Mouse (Mus musculus) CH12.LX (cell line): ENCODE data around the gene Il6ra. TPM values are rescaled to one million over a fixed set of nuclear protein-coding genes. Genes with fewer than 3 reads are reported as not detected.

Experiments used
- DNase-seq: peaks from one replicate; pipeline ENCODE4 v3.0.0-alpha.2; 2013; ENCODE audit errors: extremely low read depth
- H3K27ac ChIP-seq: 2 replicates; pipeline ENCODE4 v1.5.1; 2012; ENCODE audit warnings: low read depth, mild to moderate bottlenecking, control low read depth, moderate library complexity; ENCODE audit not compliant: insufficient read depth
- H3K27me3 ChIP-seq: replicated peaks from 2 replicates; pipeline ENCODE3; 2012; ENCODE audit warnings: inconsistent platforms
- H3K36me3 ChIP-seq, 2 experiments: replicated peaks in 1 of 2; 2 replicates each; pipeline versions ENCODE3 to v1.6.1; 2012; ENCODE audit warnings: inconsistent platforms in 1 of 2, low read length in 1 of 2, mild to moderate bottlenecking in 1 of 2, mixed read lengths in 1 of 2, moderate library complexity in 1 of 2; ENCODE audit not compliant: control insufficient read depth in 1 of 2, insufficient read depth in 1 of 2
- H3K4me1 ChIP-seq, 2 experiments: 2 replicates each; pipeline ENCODE4 v1.6.1; 2012; ENCODE audit warnings: inconsistent platforms in 1 of 2, moderate library complexity in 1 of 2; ENCODE audit not compliant: insufficient read depth in 2 of 2, control insufficient read depth in 1 of 2
- H3K4me2 ChIP-seq: 2 replicates; pipeline ENCODE4 v1.6.1; 2012; ENCODE audit warnings: low read depth, mild to moderate bottlenecking, control low read depth; ENCODE audit not compliant: poor library complexity, insufficient read depth, severe bottlenecking
- H3K4me3 ChIP-seq, 3 experiments: fragments of 150-350 bp in 1 of 3; sonication (generic) in 1 of 3; replicated peaks in 1 of 3; 2 replicates each; pipeline versions ENCODE3 to v1.5.1; 2011 to 2012; ENCODE audit warnings: low read depth in 2 of 3, low read length in 2 of 3, mild to moderate bottlenecking in 2 of 3, moderate library complexity in 2 of 3, control low read depth in 1 of 3, improper control_type of control experiment in 1 of 3, inconsistent platforms in 1 of 3, mixed read lengths in 1 of 3; ENCODE audit not compliant: poor library complexity in 1 of 3
- H3K79me2 ChIP-seq: replicated peaks from 2 replicates; pipeline ENCODE4 v1.6.1; 2012; ENCODE audit warnings: mild to moderate bottlenecking, moderate library complexity; ENCODE audit not compliant: control insufficient read depth, poor library complexity, insufficient read depth, severe bottlenecking; ENCODE audit errors: extremely low read depth
- H3K9ac ChIP-seq: 2 replicates; pipeline ENCODE4 v1.6.1; 2012; ENCODE audit warnings: low read depth, mild to moderate bottlenecking, control low read depth, moderate library complexity; ENCODE audit not compliant: insufficient read depth
- H3K9me3 ChIP-seq: replicated peaks from 2 replicates; pipeline ENCODE3; 2012; ENCODE audit warnings: low read length, inconsistent platforms, mixed read lengths
- CHD1 ChIP-seq: IDR thresholded peaks from 2 replicates; pipeline ENCODE4 v1.6.1; 2012; ENCODE audit warnings: low read depth, low read length, improper control_type of control experiment, inconsistent platforms
- EP300 ChIP-seq: IDR thresholded peaks from 2 replicates; pipeline ENCODE4 v1.6.1; 2011; ENCODE audit warnings: low read length, improper control_type of control experiment
- ETS1 ChIP-seq: conservative IDR thresholded peaks from 2 replicates; pipeline ENCODE4 v1.6.1; 2012; ENCODE audit warnings: low read depth, mild to moderate bottlenecking, inconsistent platforms, low read length, improper control_type of control experiment, moderate library complexity
- GABPA ChIP-seq: IDR thresholded peaks from 2 replicates; pipeline ENCODE4 v1.6.1; 2012; ENCODE audit warnings: low read depth, low read length, improper control_type of control experiment, inconsistent platforms; ENCODE audit not compliant: insufficient replicate concordance
- IRF4 ChIP-seq: IDR thresholded peaks from 2 replicates; pipeline ENCODE4 v1.6.1; 2014; ENCODE audit warnings: low read depth, mild to moderate bottlenecking, inconsistent platforms, low read length, improper control_type of control experiment
- JUND ChIP-seq: conservative IDR thresholded peaks from 2 replicates; pipeline ENCODE4 v1.6.1; 2011; ENCODE audit warnings: low read depth, low read length, improper control_type of control experiment
- MAFK ChIP-seq: IDR thresholded peaks from 2 replicates; pipeline ENCODE4 v1.6.1; 2011; ENCODE audit warnings: low read length, improper control_type of control experiment; ENCODE audit not compliant: insufficient replicate concordance
- MAX ChIP-seq: IDR thresholded peaks from 2 replicates; pipeline ENCODE4 v1.6.1; 2011; ENCODE audit warnings: low read length, improper control_type of control experiment
- MAZ ChIP-seq: IDR thresholded peaks from 2 replicates; pipeline ENCODE4 v1.6.1; 2012; ENCODE audit warnings: low read depth, mild to moderate bottlenecking, inconsistent platforms, low read length, improper control_type of control experiment, moderate library complexity
- MEF2A ChIP-seq: IDR thresholded peaks from 2 replicates; pipeline ENCODE4 v1.6.1; 2014; ENCODE audit warnings: low read depth, mild to moderate bottlenecking, inconsistent platforms, low read length, improper control_type of control experiment, borderline replicate concordance
- NRF1 ChIP-seq: IDR thresholded peaks from 2 replicates; pipeline ENCODE4 v1.6.1; 2014; ENCODE audit warnings: low read depth, mild to moderate bottlenecking, inconsistent platforms, low read length, improper control_type of control experiment, moderate library complexity
- PAX5 ChIP-seq: IDR thresholded peaks from 2 replicates; pipeline ENCODE4 v1.6.1; 2012; ENCODE audit warnings: low read length, inconsistent platforms, mixed read lengths
- POLR2A ChIP-seq: IDR thresholded peaks from 2 replicates; pipeline ENCODE4 v1.6.1; 2011; ENCODE audit warnings: low read depth, mild to moderate bottlenecking, improper control_type of control experiment, low read length
- RCOR1 ChIP-seq: conservative IDR thresholded peaks from 2 replicates; pipeline ENCODE4 v1.6.1; 2012; ENCODE audit warnings: low read depth, mild to moderate bottlenecking, inconsistent platforms, low read length, improper control_type of control experiment
- SIN3A ChIP-seq: IDR thresholded peaks from 2 replicates; pipeline ENCODE4 v1.6.1; 2012; ENCODE audit warnings: low read length, improper control_type of control experiment, inconsistent platforms
- SMC3 ChIP-seq: IDR thresholded peaks from 2 replicates; pipeline ENCODE4 v1.6.1; 2011; ENCODE audit warnings: low read depth, low read length, improper control_type of control experiment
- TBP ChIP-seq: conservative IDR thresholded peaks from 2 replicates; pipeline ENCODE4 v1.6.1; 2011; ENCODE audit warnings: low read depth, low read length, improper control_type of control experiment
- USF1 ChIP-seq: IDR thresholded peaks from 2 replicates; pipeline ENCODE4 v1.6.1; 2014; ENCODE audit warnings: low read depth, mild to moderate bottlenecking, inconsistent platforms, low read length, improper control_type of control experiment
- ZC3H11A ChIP-seq: IDR thresholded peaks from 2 replicates; pipeline ENCODE4 v1.6.1; 2012; ENCODE audit warnings: low read depth, mild to moderate bottlenecking, inconsistent platforms, low read length, improper control_type of control experiment
- ZNF384 ChIP-seq: IDR thresholded peaks from 2 replicates; pipeline ENCODE4 v1.6.1; 2012; ENCODE audit warnings: low read depth, low read length, improper control_type of control experiment, inconsistent platforms
- dilution Hi-C: fragments of 300-500 bp; cut with MboI; formaldehyde crosslinking; loops from 2 replicates; pipeline ENCODE4 v1.14.3; 2020; ENCODE audit warnings: low sequenced_read_pairs; ENCODE audit not compliant: extremely low pct_unique_long_range_greater_than_20kb, extremely low pct_ligation_motif_present
- in situ Hi-C: fragments of 300-500 bp; cut with MboI; formaldehyde crosslinking; loops from 3 replicates; pipeline ENCODE4 v1.14.3; 2019; ENCODE audit warnings: low sequenced_read_pairs, low pct_ligation_motif_present, low pct_unique_long_range_greater_than_20kb, mixed read lengths
- polyA plus RNA-seq: library from polyadenylated mRNA; unstranded; fragments of >175 nt; gene quantifications from 2 replicates; pipeline ENCODE4 v1.2.1, GENCODE M21; 2012; ENCODE audit warnings: low read depth; ENCODE audit not compliant: insufficient read length
- total RNA-seq, 2 experiments: library from RNA; depleted of rRNA; stranded (reverse); fragments of 300-350 nt in 1 of 2; fragments of >200 nt in 1 of 2; gene quantifications; 2 replicates each; pipeline ENCODE4 v1.2.3; 2012 to 2014

Gene Il6ra
- total and polyA plus RNA-seq, 3 experiments = 1.4 to 4.8 (median 1.6) TPM

GRCm38 (mm10) chr3:89898011-89898410, 15.0 kb downstream of the Il6ra start:
- no peak for TF ChIP-seq ZC3H11A
- TF ChIP-seq MEF2A = no peak
- TF ChIP-seq ZNF384 = no peak
- no peak for TF ChIP-seq MAFK
- no peak for TF ChIP-seq USF1
- TF ChIP-seq POLR2A = no peak
- TF ChIP-seq IRF4 = no peak
- no peak for TF ChIP-seq SMC3
- TF ChIP-seq RCOR1 = no peak
- no peak for TF ChIP-seq NRF1
- TF ChIP-seq SIN3A = no peak
- no peak for TF ChIP-seq CHD1
- no peak for TF ChIP-seq MAZ
- no peak for TF ChIP-seq EP300
- TF ChIP-seq JUND = no peak
- no peak for TF ChIP-seq PAX5
- TF ChIP-seq ETS1 = no peak
- TF ChIP-seq GABPA = no peak
- in situ Hi-C loops = no loop called here
- H3K4me1 ChIP-seq = peaks cover 12 to 28% of the 10 kb centered on the region in 2 experiments
- peaks cover 11% of the 10 kb centered on the region for H3K9me3 ChIP-seq
- no peaks in the 10 kb centered on the region for H3K27me3 ChIP-seq
- no peak overlapping the region for H3K4me3 ChIP-seq
- H3K27ac ChIP-seq = no peak overlapping the region
- no peak overlapping the region for H3K4me2 ChIP-seq
- peaks cover 0 to 8% of the 10 kb centered on the region in 2 experiments for H3K36me3 ChIP-seq
- H3K79me2 ChIP-seq = no peaks in the 10 kb centered on the region; the same call in 1 of the 2 replicates
- DNase-seq = no peak
- dilution Hi-C loops = no loop called here
- H3K9ac ChIP-seq = no peak overlapping the region

GRCm38 (mm10) chr3:89897204-89897796, 15.7 kb downstream of the Il6ra start:
- H3K27me3 ChIP-seq = no peaks in the 10 kb centered on the region
- no peak overlapping the region for H3K4me2 ChIP-seq
- H3K9ac ChIP-seq = no peak overlapping the region
- no peak overlapping the region for H3K27ac ChIP-seq
- H3K36me3 ChIP-seq = peaks cover 0 to 11% of the 10 kb centered on the region in 2 experiments
- H3K79me2 ChIP-seq = no peaks in the 10 kb centered on the region; the same call in 1 of the 2 replicates
- peaks cover 16% of the 10 kb centered on the region for H3K9me3 ChIP-seq
- no peak for DNase-seq
- dilution Hi-C loops = no loop called here
- no peak for TF ChIP-seq MAX
- no peak for TF ChIP-seq EP300
- TF ChIP-seq TBP = no peak
- TF ChIP-seq SIN3A = no peak
- no peak for TF ChIP-seq MAZ
- in situ Hi-C loops = no loop called here
- no peak overlapping the region for H3K4me3 ChIP-seq
- H3K4me1 ChIP-seq = peaks cover 10 to 33% of the 10 kb centered on the region in 2 experiments
